Mouse (Mus musculus): Measurements from ENCODE around the gene Nostrin. TPM values are rescaled to one million over a fixed set of nuclear protein-coding genes. Genes with fewer than 3 reads are reported as not detected.

Gene Nostrin
- total and polyA plus RNA-seq, 3 experiments, result 0.24 to 2.5 (median 0.29) TPM

DNA sequence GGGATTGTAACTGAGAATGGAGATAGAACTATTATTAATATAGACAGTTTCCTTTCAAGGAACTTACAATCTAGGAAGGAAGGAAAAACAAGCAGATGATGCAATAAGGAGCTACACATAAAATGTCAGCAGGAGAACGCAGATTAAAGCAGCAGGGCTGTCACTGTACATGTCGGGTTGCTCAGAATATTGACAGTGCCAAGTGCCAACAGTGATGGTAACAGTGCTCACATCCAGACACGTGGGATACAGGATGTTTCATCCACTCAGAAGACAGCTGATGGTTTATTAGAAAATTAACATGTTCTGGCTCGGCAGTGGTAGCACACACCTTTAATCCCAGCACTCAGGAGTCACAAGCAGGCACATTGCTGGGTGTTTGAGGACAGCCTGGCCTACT is 18.8 kb upstream of the Nostrin start:
- H3K4me1 ChIP-seq (ENCODE audit: control insufficient read depth in 1 of 2, insufficient read depth in 2 of 2), result no peaks in the 10 kb centered on the region
- no peak overlapping the region for H3K4me2 ChIP-seq (ENCODE audit: insufficient read depth, low read depth, poor library complexity, severe bottlenecking)
- DNase-seq (ENCODE audit: extremely low read depth), result no peak
- no peak overlapping the region for H3K4me3 ChIP-seq (replicated peaks in 1 of 3; ENCODE audit: low read depth in 2 of 3, low read length in 2 of 3, poor library complexity in 1 of 3)
- H3K27ac ChIP-seq (ENCODE audit: insufficient read depth, low read depth), result no peak overlapping the region
- peaks cover 4% of the 10 kb centered on the region for H3K9me3 ChIP-seq (replicated peaks; ENCODE audit: low read length)
- no peaks in the 10 kb centered on the region for H3K27me3 ChIP-seq (replicated peaks)
- H3K36me3 ChIP-seq (replicated peaks in 1 of 2; ENCODE audit: control insufficient read depth in 1 of 2, insufficient read depth in 1 of 2, low read length in 1 of 2), result no peaks in the 10 kb centered on the region
- dilution Hi-C loops (cut with MboI; ENCODE audit: extremely low pct_ligation_motif_present, extremely low pct_unique_long_range_greater_than_20kb, low sequenced_read_pairs) (no loop called here), in situ Hi-C loops (cut with MboI; ENCODE audit: low pct_ligation_motif_present, low pct_unique_long_range_greater_than_20kb, low sequenced_read_pairs) (no loop called here)
- H3K79me2 ChIP-seq (replicated peaks; ENCODE audit: control insufficient read depth, extremely low read depth, insufficient read depth, poor library complexity, severe bottlenecking), result no peaks in the 10 kb centered on the region
- H3K9ac ChIP-seq (ENCODE audit: insufficient read depth, low read depth), result no peak overlapping the region
- TF ChIP-seq KAT2A (IDR thresholded peaks at IDR 0.05; ENCODE audit: insufficient replicate concordance, low read length), result no peak
- no peak for TF ChIP-seq SMC3 (IDR thresholded peaks at IDR 0.05; ENCODE audit: low read depth, low read length)
- no peak for TF ChIP-seq IRF4 (IDR thresholded peaks at IDR 0.05; ENCODE audit: low read depth, low read length)
- no peak for TF ChIP-seq HCFC1 (IDR thresholded peaks at IDR 0.05; ENCODE audit: low read depth, low read length)
- TF ChIP-seq TBP (conservative IDR thresholded peaks at IDR 0.05; ENCODE audit: low read depth, low read length), result no peak
- no peak for TF ChIP-seq ZNF384 (IDR thresholded peaks at IDR 0.05; ENCODE audit: low read depth, low read length)
- no peak for TF ChIP-seq USF1 (IDR thresholded peaks at IDR 0.05; ENCODE audit: low read depth, low read length)
- TF ChIP-seq GABPA (IDR thresholded peaks at IDR 0.05; ENCODE audit: insufficient replicate concordance, low read depth, low read length), result no peak
- no peak for TF ChIP-seq POLR2A (IDR thresholded peaks at IDR 0.05; ENCODE audit: low read depth, low read length)
- TF ChIP-seq ETS1 (conservative IDR thresholded peaks at IDR 0.05; ENCODE audit: low read depth, low read length), result no peak
- TF ChIP-seq CTCF (conservative IDR thresholded peaks at IDR 0.05 in 1 of 2, IDR thresholded peaks at IDR 0.05 in 1 of 2; ENCODE audit: low read depth in 2 of 2, low read length in 2 of 2), result no peak
- TF ChIP-seq ELF1 (IDR thresholded peaks at IDR 0.05; ENCODE audit: low read depth, low read length), result no peak
- TF ChIP-seq RAD21 (IDR thresholded peaks at IDR 0.05; ENCODE audit: low read depth, low read length), result no peak

DNA sequence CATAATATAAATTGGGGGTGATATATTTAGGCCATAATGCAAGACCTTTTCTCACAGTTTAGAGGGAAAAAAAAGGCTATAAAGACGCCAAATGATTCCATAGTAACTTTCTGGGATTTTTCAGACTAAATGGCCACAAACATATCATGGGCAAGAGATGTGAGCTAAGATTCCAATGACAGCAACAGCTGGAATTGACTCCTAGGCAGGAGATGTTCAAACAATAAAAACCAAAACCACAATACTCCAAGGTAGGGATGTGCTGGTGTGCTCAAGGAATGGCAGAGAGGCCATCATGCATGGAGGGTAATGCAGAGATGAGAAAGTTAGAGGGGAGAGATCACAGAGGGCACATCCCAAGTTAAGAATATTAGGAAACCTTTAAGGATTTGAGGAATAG is 16.6 kb upstream of the Nostrin start:
- Histone ChIP-seq H3K27me3 (replicated peaks) (no peaks in the 10 kb centered on the region), H3K9me3 (replicated peaks; ENCODE audit: low read length) (peaks cover 4% of the 10 kb centered on the region), H3K4me3 (replicated peaks in 1 of 3; ENCODE audit: low read depth in 2 of 3, low read length in 2 of 3, poor library complexity in 1 of 3) (no peak overlapping the region), H3K27ac (ENCODE audit: insufficient read depth, low read depth) (no peak overlapping the region), H3K9ac (ENCODE audit: insufficient read depth, low read depth) (no peak overlapping the region), H3K4me2 (ENCODE audit: insufficient read depth, low read depth, poor library complexity, severe bottlenecking) (no peak overlapping the region), H3K36me3 (replicated peaks in 1 of 2; ENCODE audit: control insufficient read depth in 1 of 2, insufficient read depth in 1 of 2, low read length in 1 of 2) (no peaks in the 10 kb centered on the region), H3K79me2 (replicated peaks; ENCODE audit: control insufficient read depth, extremely low read depth, insufficient read depth, poor library complexity, severe bottlenecking) (no peaks in the 10 kb centered on the region), H3K4me1 (ENCODE audit: control insufficient read depth in 1 of 2, insufficient read depth in 2 of 2) (no peaks in the 10 kb centered on the region)
- no peak for DNase-seq (ENCODE audit: extremely low read depth)
- dilution Hi-C loops (cut with MboI; ENCODE audit: extremely low pct_ligation_motif_present, extremely low pct_unique_long_range_greater_than_20kb, low sequenced_read_pairs), result no loop called here
- no peak for TF ChIP-seq MAFK (IDR thresholded peaks at IDR 0.05; ENCODE audit: insufficient replicate concordance, low read length)
- no peak for TF ChIP-seq CTCF (conservative IDR thresholded peaks at IDR 0.05 in 1 of 2, IDR thresholded peaks at IDR 0.05 in 1 of 2; ENCODE audit: low read depth in 2 of 2, low read length in 2 of 2)
- TF ChIP-seq CHD1 (IDR thresholded peaks at IDR 0.05; ENCODE audit: low read depth, low read length), result no peak
- in situ Hi-C loops (cut with MboI; ENCODE audit: low pct_ligation_motif_present, low pct_unique_long_range_greater_than_20kb, low sequenced_read_pairs), result no loop called here

DNA sequence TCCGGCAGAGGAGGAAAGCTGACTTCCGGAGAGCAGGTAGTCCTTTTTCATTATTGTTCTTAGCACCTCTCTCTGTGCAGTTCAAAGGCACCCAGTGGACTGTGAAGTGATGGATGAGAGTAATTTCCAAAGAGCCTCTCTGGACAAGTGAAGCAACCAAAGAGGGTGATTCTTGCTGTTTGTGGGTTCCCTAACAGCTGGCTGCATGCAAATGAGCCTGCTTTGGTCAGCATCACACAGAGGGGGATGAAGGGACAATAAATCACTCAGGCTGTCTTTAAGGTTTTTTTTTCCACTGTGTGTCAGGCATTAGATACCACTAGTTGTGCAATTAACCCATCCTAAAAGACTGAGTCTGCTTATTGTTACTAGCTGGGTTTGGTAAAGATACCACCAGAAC is 15.9 kb upstream of the Nostrin start:
- no peak for TF ChIP-seq TBP (conservative IDR thresholded peaks at IDR 0.05; ENCODE audit: low read depth, low read length)
- no peak for TF ChIP-seq ELF1 (IDR thresholded peaks at IDR 0.05; ENCODE audit: low read depth, low read length)
- TF ChIP-seq SIN3A (IDR thresholded peaks at IDR 0.05; ENCODE audit: low read length), result no peak
- TF ChIP-seq TCF12 (IDR thresholded peaks at IDR 0.05; ENCODE audit: low read depth, low read length), result no peak
- TF ChIP-seq CHD1 (IDR thresholded peaks at IDR 0.05; ENCODE audit: low read depth, low read length), result no peak
- TF ChIP-seq HCFC1 (IDR thresholded peaks at IDR 0.05; ENCODE audit: low read depth, low read length), result no peak
- TF ChIP-seq MYC (IDR thresholded peaks at IDR 0.05; ENCODE audit: low read depth, low read length), result no peak
- TF ChIP-seq POLR2AphosphoS2 (IDR thresholded peaks at IDR 0.05; ENCODE audit: low read depth, low read length), result no peak
- no peak for TF ChIP-seq SMC3 (IDR thresholded peaks at IDR 0.05; ENCODE audit: low read depth, low read length)
- no peak for TF ChIP-seq USF1 (IDR thresholded peaks at IDR 0.05; ENCODE audit: low read depth, low read length)
- TF ChIP-seq CTCF (conservative IDR thresholded peaks at IDR 0.05 in 1 of 2, IDR thresholded peaks at IDR 0.05 in 1 of 2; ENCODE audit: low read depth in 2 of 2, low read length in 2 of 2), result no peak
- no peak for TF ChIP-seq RCOR1 (conservative IDR thresholded peaks at IDR 0.05; ENCODE audit: low read depth, low read length)
- TF ChIP-seq MAZ (IDR thresholded peaks at IDR 0.05; ENCODE audit: low read depth, low read length), result no peak
- no peak for TF ChIP-seq JUN (IDR thresholded peaks at IDR 0.05; ENCODE audit: insufficient read depth, low read depth, low read length)
- no peak for TF ChIP-seq ZC3H11A (IDR thresholded peaks at IDR 0.05; ENCODE audit: low read depth, low read length)
- TF ChIP-seq NRF1 (IDR thresholded peaks at IDR 0.05; ENCODE audit: low read depth, low read length), result no peak
- H3K36me3 ChIP-seq (replicated peaks in 1 of 2; ENCODE audit: control insufficient read depth in 1 of 2, insufficient read depth in 1 of 2, low read length in 1 of 2), result no peaks in the 10 kb centered on the region
- no peaks in the 10 kb centered on the region for H3K4me1 ChIP-seq (ENCODE audit: control insufficient read depth in 1 of 2, insufficient read depth in 2 of 2)
- no peak overlapping the region for H3K27ac ChIP-seq (ENCODE audit: insufficient read depth, low read depth)
- no peak for DNase-seq (ENCODE audit: extremely low read depth)
- in situ Hi-C loops (cut with MboI; ENCODE audit: low pct_ligation_motif_present, low pct_unique_long_range_greater_than_20kb, low sequenced_read_pairs), result no loop called here
- dilution Hi-C loops (cut with MboI; ENCODE audit: extremely low pct_ligation_motif_present, extremely low pct_unique_long_range_greater_than_20kb, low sequenced_read_pairs), result no loop called here
- no peak overlapping the region for H3K4me2 ChIP-seq (ENCODE audit: insufficient read depth, low read depth, poor library complexity, severe bottlenecking)
- no peak overlapping the region for H3K9ac ChIP-seq (ENCODE audit: insufficient read depth, low read depth)
- no peaks in the 10 kb centered on the region for H3K79me2 ChIP-seq (replicated peaks; ENCODE audit: control insufficient read depth, extremely low read depth, insufficient read depth, poor library complexity, severe bottlenecking)
- no peaks in the 10 kb centered on the region for H3K27me3 ChIP-seq (replicated peaks)
- peaks cover 4% of the 10 kb centered on the region for H3K9me3 ChIP-seq (replicated peaks; ENCODE audit: low read length)
- no peak overlapping the region for H3K4me3 ChIP-seq (replicated peaks in 1 of 3; ENCODE audit: low read depth in 2 of 3, low read length in 2 of 3, poor library complexity in 1 of 3)

All from CH12.LX (cell line).